Mouse (Mus musculus): Measurements from ENCODE around the gene Map4.

DNA sequence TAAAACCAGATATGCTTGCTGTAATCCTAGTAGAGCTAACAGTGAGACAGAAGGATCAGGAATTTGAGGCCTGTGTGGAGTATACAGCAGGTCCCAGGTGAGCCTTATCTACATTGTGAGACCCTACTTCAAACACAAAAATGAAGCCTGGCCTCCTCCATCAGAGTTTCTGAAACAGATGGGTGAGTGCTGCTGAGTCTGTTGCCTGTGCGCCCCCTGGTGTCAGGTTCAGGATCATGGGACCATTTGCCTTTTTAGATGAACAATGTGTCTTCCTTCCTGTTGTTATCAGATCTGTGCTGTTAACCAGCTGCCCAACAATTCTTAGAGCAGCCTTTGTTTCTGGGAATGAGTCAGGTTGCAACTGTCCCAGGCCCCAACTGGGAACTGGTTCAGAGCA, 140.6 kb downstream of the Map4 start:
- TF ChIP-seq POLR2A (IDR thresholded peaks at IDR 0.05; ENCODE audit: borderline replicate concordance, extremely low read depth, insufficient read depth, insufficient read length, poor library complexity, severe bottlenecking) = no peak
- TF ChIP-seq CTCF (IDR thresholded peaks at IDR 0.05; ENCODE audit: borderline replicate concordance, extremely low read depth, insufficient read depth, insufficient read length) = peak; percentile 91
